Mouse (Mus musculus) hindbrain, embryonic 15.5 days (tissue): Measurements from ENCODE around the gene Prkd3. TPM values are rescaled to one million over a fixed set of nuclear protein-coding genes. Genes with fewer than 3 reads are reported as not detected.

ENCODE experiments used
- ATAC-seq: fragments of 200-750 bp; cut with Nextera tagmentation; 2 replicates; pipeline ENCODE4 v1.8.0; 2017; ENCODE audit warnings: low read depth, moderate number of reproducible peaks, moderate TSS enrichment; ENCODE audit not compliant: low FRiP score
- H3K27ac ChIP-seq: fragments of 300-500 bp; sonication (generic); replicated peaks from 2 replicates; pipeline ENCODE4 v1.5.1; 2015; ENCODE audit warnings: mild to moderate bottlenecking, inconsistent platforms
- H3K27me3 ChIP-seq: fragments of 300-500 bp; sonication (generic); 2 replicates; pipeline ENCODE4 v1.6.1; 2015; ENCODE audit warnings: control low read depth, inconsistent platforms
- H3K36me3 ChIP-seq: fragments of 300-500 bp; sonication (generic); 2 replicates; pipeline ENCODE4 v1.6.1; 2015; ENCODE audit warnings: control low read depth, inconsistent platforms
- H3K4me1 ChIP-seq: fragments of 300-500 bp; sonication (generic); replicated peaks from 2 replicates; pipeline ENCODE4 v1.6.1; 2015; ENCODE audit warnings: control low read depth, inconsistent platforms
- H3K4me2 ChIP-seq: fragments of 300-500 bp; sonication (generic); 2 replicates; pipeline ENCODE4 v1.6.1; 2015; ENCODE audit warnings: moderate library complexity, mild to moderate bottlenecking, inconsistent platforms
- H3K4me3 ChIP-seq: fragments of 300-500 bp; sonication (generic); 2 replicates; pipeline ENCODE4 v1.5.1; 2015; ENCODE audit warnings: mild to moderate bottlenecking, inconsistent platforms
- H3K9ac ChIP-seq: fragments of 300-500 bp; sonication (generic); 2 replicates; pipeline ENCODE4 v1.6.1; 2015; ENCODE audit warnings: inconsistent platforms
- H3K9me3 ChIP-seq: fragments of 300-500 bp; sonication (generic); 2 replicates; pipeline ENCODE4 v1.6.1; 2016; ENCODE audit warnings: control low read depth, inconsistent platforms
- WGBS: fragments of 180-500 bp; shearing (Covaris S2); methylation state at CpG from one replicate; pipeline ENCODE4 v1.1.7; 2015; 5-methylcytosine and 5-hydroxymethylcytosine counted together
- polyA plus RNA-seq: library from polyadenylated mRNA; unstranded; fragments of >200 nt; fragmentation: Nextera tagmentation; extraction: Ambion mirVana; gene quantifications from 2 replicates; pipeline ENCODE4 v1.2.1, GENCODE M21; 2015

Prkd3 gene
- polyA plus RNA-seq, 1 experiment from 2014 or later = 12.8 TPM

DNA sequence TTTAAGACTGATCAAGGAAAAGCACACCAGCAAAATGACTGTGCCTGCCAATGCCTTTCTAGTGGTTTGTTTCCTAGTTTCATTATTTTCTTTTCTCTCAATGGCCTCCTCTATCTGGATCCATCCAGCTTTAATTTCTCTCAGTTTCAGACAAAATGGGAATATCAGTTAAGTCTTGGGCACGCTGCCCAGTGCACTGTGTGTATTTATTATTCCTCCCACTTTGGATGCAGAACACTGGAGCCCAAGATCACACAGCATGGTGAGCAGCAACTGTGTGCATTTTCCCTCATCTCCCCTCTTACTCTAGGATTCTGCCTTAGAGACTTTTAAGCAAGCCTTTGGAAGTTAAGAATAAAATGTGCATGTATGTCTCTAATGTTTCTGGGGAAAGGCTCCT lies 56.2 kb downstream of the Prkd3 start:
- whole genome bisulfite sequencing = 88% methylated on average over 1 of the region's 1 CpGs
- H3K4me2 ChIP-seq = no peak overlapping the region
- no peak for ATAC-seq
- H3K27me3 ChIP-seq = no peaks in the 10 kb centered on the region
- no peaks in the 10 kb centered on the region for H3K4me1 ChIP-seq
- peaks cover 7% of the 10 kb centered on the region; the same call in 1 of the 2 replicates for H3K36me3 ChIP-seq
- no peak overlapping the region for H3K9ac ChIP-seq
- no peak overlapping the region for H3K4me3 ChIP-seq
- H3K9me3 ChIP-seq = no peaks in the 10 kb centered on the region
- no peak overlapping the region for H3K27ac ChIP-seq

DNA sequence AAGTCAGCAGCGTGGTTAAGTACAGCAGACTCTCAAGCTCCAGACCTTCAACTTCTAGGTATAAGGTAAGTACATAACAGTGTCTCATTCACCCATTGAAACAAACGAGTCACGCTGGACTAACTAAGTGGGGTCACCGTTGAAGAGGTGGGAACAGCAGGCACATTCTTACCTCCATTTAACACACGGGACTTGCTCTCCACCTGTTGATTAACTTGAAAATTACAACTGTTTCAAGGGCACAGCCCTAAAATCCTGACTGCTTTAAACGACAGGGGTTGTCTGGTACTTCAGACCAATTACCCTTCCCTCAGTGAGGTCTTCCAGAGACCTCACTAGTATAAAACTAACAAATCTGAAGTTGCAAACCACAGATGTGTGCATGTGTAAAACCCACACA lies 61.1 kb downstream of the Prkd3 start:
- Histone ChIP-seq H3K36me3 (peaks cover 21% of the 10 kb centered on the region; the same call in 1 of the 2 replicates), H3K4me2 (no peak overlapping the region)
- 91% methylated on average over 6 of the region's 6 CpGs for WGBS

DNA sequence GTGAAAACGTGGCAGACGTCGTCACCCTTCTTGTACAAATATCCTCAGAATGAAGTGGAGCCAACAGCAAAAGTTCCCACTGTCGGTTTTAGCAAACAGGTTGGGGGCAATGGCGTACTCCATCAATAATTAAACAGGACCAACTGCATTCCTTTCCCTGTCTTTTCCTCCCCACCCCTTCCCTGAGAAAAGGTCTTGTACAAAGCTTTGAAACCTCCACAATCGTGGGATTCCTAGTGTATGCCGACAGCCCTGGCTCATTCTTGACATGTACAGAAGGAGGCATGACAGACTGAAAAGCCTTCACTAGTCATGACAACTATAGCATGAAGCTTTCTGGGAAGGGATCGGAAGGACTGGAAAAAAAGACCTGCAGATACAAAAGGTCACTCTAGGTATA lies 67.4 kb downstream of the Prkd3 start:
- H3K4me1 ChIP-seq = no peaks in the 10 kb centered on the region
- H3K9ac ChIP-seq = no peak overlapping the region
- H3K4me3 ChIP-seq = no peak overlapping the region
- 94% methylated on average over 8 of the region's 8 CpGs for WGBS
- H3K9me3 ChIP-seq = no peaks in the 10 kb centered on the region
- peaks cover 32% of the 10 kb centered on the region for H3K36me3 ChIP-seq
- ATAC-seq = no peak
- H3K27ac ChIP-seq = no peak overlapping the region
- H3K4me2 ChIP-seq = no peak overlapping the region
- H3K27me3 ChIP-seq = no peaks in the 10 kb centered on the region

More for the DNA sequence above, 61.1 kb downstream of the Prkd3 start:
- Histone ChIP-seq H3K9ac (no peak overlapping the region), H3K4me1 (no peaks in the 10 kb centered on the region), H3K4me3 (no peak overlapping the region), H3K27me3 (no peaks in the 10 kb centered on the region), H3K9me3 (no peaks in the 10 kb centered on the region), H3K27ac (no peak overlapping the region)
- ATAC-seq = no peak

DNA sequence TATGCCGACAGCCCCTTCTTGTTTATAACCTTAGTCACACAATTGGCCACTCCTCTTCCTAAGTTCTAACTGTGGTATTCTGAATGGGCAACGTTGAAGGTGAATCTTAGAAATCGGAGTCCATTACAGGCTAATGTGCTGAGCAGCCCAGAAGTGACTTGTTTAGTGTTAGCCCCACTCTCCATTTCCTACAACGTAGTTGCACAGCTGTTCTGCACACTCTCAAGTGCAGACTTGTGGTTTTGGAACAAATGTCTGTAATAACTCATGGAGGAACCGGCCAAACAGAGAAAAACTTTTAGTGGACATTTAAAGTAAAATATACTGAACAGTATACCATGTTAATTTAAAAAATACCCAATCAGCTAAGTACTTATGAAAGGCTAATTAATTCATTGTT lies 68.5 kb downstream of the Prkd3 start:
- Histone ChIP-seq H3K4me3 (no peak overlapping the region), H3K4me1 (no peaks in the 10 kb centered on the region), H3K9me3 (no peaks in the 10 kb centered on the region), H3K9ac (no peak overlapping the region), H3K4me2 (no peak overlapping the region), H3K27me3 (no peaks in the 10 kb centered on the region), H3K36me3 (peaks cover 39% of the 10 kb centered on the region), H3K27ac (no peak overlapping the region)
- 96% methylated on average over 5 of the region's 5 CpGs for WGBS
- ATAC-seq = no peak

DNA sequence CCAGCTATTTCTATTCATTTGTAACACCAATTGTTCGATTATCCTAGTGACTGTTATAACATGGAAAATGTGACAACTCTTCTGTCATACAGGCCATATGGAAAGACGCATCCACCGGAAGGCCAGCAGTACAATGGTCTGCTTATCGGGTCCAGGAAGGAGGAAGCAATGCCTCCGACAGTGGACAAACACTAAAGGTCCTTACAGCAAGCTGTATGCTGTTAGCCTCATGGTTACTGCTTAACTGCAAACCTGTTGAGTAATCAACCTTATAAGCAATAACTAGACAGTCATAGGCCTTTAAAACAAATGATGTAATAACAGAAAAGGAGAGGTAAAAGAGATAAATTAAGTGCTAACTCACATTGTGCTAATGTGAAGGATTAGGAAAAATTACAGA lies 69.4 kb downstream of the Prkd3 start:
- peaks cover 43% of the 10 kb centered on the region for H3K36me3 ChIP-seq
- H3K4me3 ChIP-seq = no peak overlapping the region
- H3K27me3 ChIP-seq = no peaks in the 10 kb centered on the region
- ATAC-seq = no peak
- H3K4me1 ChIP-seq = no peaks in the 10 kb centered on the region
- 98% methylated on average over 5 of the region's 5 CpGs for WGBS
- no peaks in the 10 kb centered on the region for H3K9me3 ChIP-seq
- H3K27ac ChIP-seq = no peak overlapping the region
- H3K4me2 ChIP-seq = no peak overlapping the region
- no peak overlapping the region for H3K9ac ChIP-seq

DNA sequence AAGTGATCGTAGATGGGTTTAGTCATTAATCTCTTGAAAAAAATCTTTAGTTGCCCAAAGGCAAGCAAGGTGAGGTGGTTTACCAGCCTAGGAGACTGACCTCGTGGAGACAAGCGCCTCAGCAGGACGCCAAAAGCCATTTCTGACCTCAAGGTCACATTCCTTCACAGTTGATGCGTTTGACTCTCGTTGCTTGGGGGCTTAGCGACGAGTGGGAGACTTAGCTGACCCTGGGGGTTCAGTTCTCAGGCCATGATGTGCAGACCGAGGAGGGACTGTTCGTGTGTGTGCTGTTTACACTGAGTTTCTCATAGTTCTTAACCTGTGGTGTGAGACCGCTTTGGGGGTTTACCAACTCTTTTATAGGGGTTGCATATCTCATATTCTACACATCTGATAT lies 78.0 kb downstream of the Prkd3 start:
- H3K4me3 ChIP-seq = no peak overlapping the region
- no peaks in the 10 kb centered on the region for H3K27me3 ChIP-seq
- WGBS = 60% methylated on average over 11 of the region's 11 CpGs
- ATAC-seq = no peak
- H3K4me1 ChIP-seq = peaks cover 6% of the 10 kb centered on the region
- H3K4me2 ChIP-seq = no peak overlapping the region
- H3K36me3 ChIP-seq = peaks cover 59% of the 10 kb centered on the region
- no peak overlapping the region for H3K27ac ChIP-seq
- H3K9me3 ChIP-seq = no peaks in the 10 kb centered on the region
- H3K9ac ChIP-seq = no peak overlapping the region

DNA sequence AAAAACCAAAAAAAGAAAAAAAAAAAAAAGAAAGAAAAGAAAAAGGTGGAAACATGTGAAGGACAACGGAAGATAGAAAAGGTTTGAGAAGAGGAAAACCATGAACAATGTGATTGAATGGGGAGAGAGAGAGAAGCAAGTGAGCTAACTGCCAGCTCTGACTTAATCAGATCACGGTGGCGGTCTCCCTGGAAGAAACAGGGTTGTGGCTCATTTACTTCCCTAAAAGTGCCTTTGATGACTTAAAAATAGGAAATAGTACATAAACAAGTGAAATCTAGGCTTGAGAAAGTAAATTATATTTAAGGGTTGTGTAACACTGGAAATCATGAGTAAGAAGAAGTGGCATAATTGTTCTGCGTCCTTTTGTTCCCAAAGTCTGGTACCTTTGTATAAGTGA lies 81.7 kb downstream of the Prkd3 start:
- Histone ChIP-seq H3K36me3 (peaks cover 47% of the 10 kb centered on the region), H3K27me3 (no peaks in the 10 kb centered on the region), H3K4me1 (peaks cover 24% of the 10 kb centered on the region), H3K9me3 (no peaks in the 10 kb centered on the region), H3K27ac (no peak overlapping the region), H3K4me2 (no peak overlapping the region), H3K9ac (no peak overlapping the region), H3K4me3 (no peak overlapping the region)
- ATAC-seq = no peak
- WGBS = 88% methylated on average over 4 of the region's 4 CpGs

DNA sequence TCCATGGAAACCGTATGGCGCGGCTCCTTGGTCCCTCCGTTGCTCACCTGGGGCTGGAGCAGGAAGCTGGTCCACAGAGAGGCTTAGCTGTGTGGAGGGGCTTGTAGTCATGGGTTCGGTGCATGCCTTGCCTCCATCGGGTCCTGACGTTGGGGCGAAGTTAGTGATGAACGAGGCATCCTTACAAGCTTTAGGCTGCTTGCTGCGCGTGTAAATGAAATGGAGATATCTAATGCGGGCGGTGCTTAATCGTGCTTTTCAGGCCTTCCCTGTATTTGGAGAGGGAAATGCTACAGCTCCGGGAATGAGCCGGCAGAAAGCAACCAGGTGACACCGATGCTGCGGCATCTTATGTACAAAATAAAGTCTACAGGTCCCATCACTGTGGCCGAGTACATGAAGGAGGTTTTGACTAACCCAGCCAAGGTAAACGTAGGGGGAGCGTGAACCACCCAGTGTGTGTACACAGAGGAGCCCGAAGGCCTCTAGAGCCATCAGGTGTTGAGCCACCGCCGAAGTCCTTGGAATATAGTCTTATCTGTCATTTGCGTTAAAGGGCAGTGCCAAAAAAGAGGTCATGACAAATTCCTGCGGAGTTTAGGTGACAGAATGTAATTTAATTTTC lies 83.3 kb downstream of the Prkd3 start:
- H3K4me2 ChIP-seq = peak overlapping the region; percentile 78
- H3K9me3 ChIP-seq = no peaks in the 10 kb centered on the region
- WGBS = 7% methylated on average over 26 of the region's 26 CpGs
- peaks cover 35% of the 10 kb centered on the region for H3K4me1 ChIP-seq
- ATAC-seq = peak; percentile 43
- no peaks in the 10 kb centered on the region for H3K27me3 ChIP-seq
- peaks cover 40% of the 10 kb centered on the region for H3K36me3 ChIP-seq
- H3K27ac ChIP-seq = peak overlapping the region; percentile 66
- peak overlapping the region; percentile 72 for H3K9ac ChIP-seq
- H3K4me3 ChIP-seq = peak overlapping the region; percentile 85

DNA sequence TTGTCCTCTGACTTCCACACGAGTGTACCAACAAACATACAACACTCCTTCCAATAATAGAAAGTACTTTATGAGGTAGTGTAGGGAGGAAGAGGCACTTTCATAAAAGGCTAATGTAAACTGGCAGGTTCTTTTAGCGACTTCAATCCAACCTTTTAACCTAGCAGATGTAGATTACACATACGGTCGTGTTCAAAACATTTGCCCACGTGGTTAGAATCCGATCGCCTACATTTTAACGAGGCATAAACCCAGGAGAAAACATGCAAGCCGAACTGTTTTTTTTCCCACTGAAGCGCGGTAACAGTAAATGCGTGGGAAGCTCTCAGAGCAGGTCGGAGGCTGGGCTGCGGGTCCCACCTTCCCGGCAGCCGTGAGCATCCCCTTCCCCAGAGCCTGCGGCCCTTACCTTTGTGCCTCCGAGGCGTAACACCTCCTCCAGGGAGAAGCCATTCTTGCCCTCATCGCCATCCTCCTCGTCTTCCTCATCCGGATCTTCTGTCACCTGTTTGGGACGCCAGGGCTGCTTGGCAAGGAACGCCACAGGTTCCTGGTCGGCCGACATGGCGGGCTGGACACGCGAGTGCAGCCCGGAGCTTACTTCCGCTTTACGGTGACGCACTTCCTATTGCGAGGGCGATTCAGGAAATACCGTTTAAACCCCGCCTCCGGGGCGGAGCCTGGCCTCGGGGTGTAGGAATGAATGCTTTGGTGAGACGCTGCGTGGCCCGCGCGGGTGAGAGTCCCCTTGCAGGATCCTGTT lies 84.0 kb downstream of the Prkd3 start, which contains the start of the genes Cebpz and Ndufaf7:
TSS of gene Cebpz (minus strand) at position 601 of the 763 bp plus-strand sequence.
TSS of gene Ndufaf7 (plus strand) at position 671 of the 763 bp plus-strand sequence.
- no peaks in the 10 kb centered on the region for H3K27me3 ChIP-seq
- peak within 1 kb of the TSS; percentile 85 for H3K4me3 ChIP-seq
- peak within 1 kb of the TSS; percentile 66 for H3K27ac ChIP-seq
- H3K9me3 ChIP-seq = no peaks in the 10 kb centered on the region
- H3K4me2 ChIP-seq = peak within 1 kb of the TSS; percentile 78
- peaks cover 39% of the 10 kb centered on the region for H3K36me3 ChIP-seq
- ATAC-seq = peak; percentile 100
- H3K9ac ChIP-seq = peak within 1 kb of the TSS; percentile 72
- WGBS = under 1% methylated on average over 45 of the region's 45 CpGs
- peaks cover 35% of the 10 kb centered on the region for H3K4me1 ChIP-seq

DNA sequence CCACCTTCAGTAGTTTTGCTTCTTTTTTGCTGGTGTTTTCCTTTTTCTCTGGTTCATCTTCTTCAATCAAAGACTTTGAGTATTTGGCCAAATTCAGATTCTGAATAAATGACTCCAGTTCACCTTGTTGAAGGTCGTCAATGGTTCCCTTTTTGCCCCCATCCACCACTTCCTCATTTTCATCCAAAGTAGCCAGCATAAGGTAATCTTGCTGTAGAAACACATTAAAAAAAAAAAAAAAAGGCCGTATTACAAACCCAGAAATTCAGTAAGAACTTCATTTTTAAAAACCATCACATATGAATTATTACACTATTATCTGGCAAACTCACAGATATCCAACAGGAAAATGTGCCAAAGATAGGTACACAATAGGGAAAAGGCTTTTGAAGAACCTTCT lies 84.8 kb downstream of the Prkd3 start:
- Histone ChIP-seq H3K27me3 (no peaks in the 10 kb centered on the region), H3K4me3 (peak overlapping the region; percentile 85), H3K9ac (peak overlapping the region; percentile 72; the same call in 1 of the 2 replicates), H3K4me1 (peaks cover 35% of the 10 kb centered on the region), H3K36me3 (peaks cover 40% of the 10 kb centered on the region), H3K9me3 (no peaks in the 10 kb centered on the region), H3K4me2 (peak overlapping the region; percentile 78), H3K27ac (no peak overlapping the region)
- ATAC-seq = no peak
- 86% methylated on average over 2 of the region's 2 CpGs for WGBS

DNA sequence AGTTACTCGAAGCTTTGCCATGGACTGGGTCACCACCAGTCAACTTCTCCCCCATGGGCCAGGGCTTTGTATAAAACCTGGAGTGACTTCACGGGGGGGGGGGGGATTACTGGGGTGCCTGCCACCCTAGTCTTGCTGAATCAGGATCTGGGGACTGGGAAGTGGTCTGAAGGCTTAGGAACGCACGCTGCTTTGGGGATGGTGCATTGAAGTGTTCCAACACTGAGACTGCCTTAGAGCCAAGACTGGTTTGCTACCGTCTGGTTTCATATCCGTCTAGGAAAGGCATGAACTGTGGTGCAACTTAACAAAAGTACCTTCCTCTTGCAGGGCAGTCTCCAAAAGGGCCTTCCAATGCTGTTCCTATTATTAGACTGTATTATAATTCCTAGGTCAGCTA lies 102.9 kb downstream of the Prkd3 start:
- no peak overlapping the region for H3K27ac ChIP-seq
- H3K36me3 ChIP-seq = peaks cover 34% of the 10 kb centered on the region
- H3K9me3 ChIP-seq = no peaks in the 10 kb centered on the region
- ATAC-seq = no peak
- WGBS = 45% methylated on average over 6 of the region's 6 CpGs
- peaks cover 16% of the 10 kb centered on the region for H3K4me1 ChIP-seq
- peak overlapping the region; percentile 70 for H3K9ac ChIP-seq
- H3K4me2 ChIP-seq = peak overlapping the region; percentile 90
- H3K27me3 ChIP-seq = no peaks in the 10 kb centered on the region
- peak overlapping the region; percentile 75; the same call in 1 of the 2 replicates for H3K4me3 ChIP-seq

DNA sequence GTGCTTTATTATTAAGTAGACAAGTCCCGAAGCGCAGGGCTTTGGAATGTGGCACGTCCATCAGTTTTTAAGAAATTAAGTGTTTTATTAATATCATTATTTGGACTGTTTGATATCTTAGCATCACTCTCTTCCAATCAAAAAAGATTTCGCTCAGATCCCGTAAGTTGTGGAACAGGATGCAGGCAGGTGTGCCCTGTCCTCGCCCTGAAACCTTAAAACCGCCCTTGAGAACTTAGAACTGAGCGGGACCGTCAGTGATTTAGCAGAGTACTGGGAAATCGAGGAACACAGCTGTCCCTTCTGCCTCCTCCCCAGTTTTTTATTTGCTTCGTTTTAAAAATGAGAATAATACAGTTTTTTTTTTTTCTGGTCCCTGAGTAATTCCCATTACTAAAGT lies 103.7 kb downstream of the Prkd3 start:
- Histone ChIP-seq H3K4me3 (peak overlapping the region; percentile 75), H3K9ac (peak overlapping the region; percentile 70), H3K4me2 (peak overlapping the region; percentile 90), H3K27me3 (no peaks in the 10 kb centered on the region), H3K4me1 (peaks cover 16% of the 10 kb centered on the region), H3K27ac (peak overlapping the region; percentile 88), H3K36me3 (peaks cover 27% of the 10 kb centered on the region), H3K9me3 (no peaks in the 10 kb centered on the region)
- no peak for ATAC-seq
- 2% methylated on average over 11 of the region's 11 CpGs for WGBS
